Mouse (Mus musculus) heart, embryonic 16.5 days (tissue): Measurements from ENCODE around the gene Aqp2. TPM values are rescaled to one million over a fixed set of nuclear protein-coding genes. Genes with fewer than 3 reads are reported as not detected.

Source experiments
- ATAC-seq: fragments of 200-750 bp; cut with Nextera tagmentation; replicated peaks from 2 replicates; pipeline ENCODE4 v1.8.0; 2017; ENCODE audit warnings: moderate number of reproducible peaks; ENCODE audit not compliant: insufficient read depth, low FRiP score; ENCODE audit errors: extremely low read depth
- H3K27ac ChIP-seq: fragments of 300-500 bp; sonication (generic); 2 replicates; pipeline ENCODE4 v1.5.1; 2014; ENCODE audit warnings: mild to moderate bottlenecking, low read length, control low read depth, moderate library complexity
- H3K27me3 ChIP-seq: fragments of 300-500 bp; sonication (generic); 2 replicates; pipeline ENCODE4 v1.6.1; 2014; ENCODE audit warnings: low read length, mixed read lengths; ENCODE audit not compliant: control insufficient read depth, insufficient read depth
- H3K36me3 ChIP-seq: fragments of 300-500 bp; sonication (generic); 2 replicates; pipeline ENCODE4 v1.6.1; 2014; ENCODE audit not compliant: control insufficient read depth, insufficient read depth
- H3K4me1 ChIP-seq: fragments of 300-500 bp; sonication (generic); 2 replicates; pipeline ENCODE4 v1.6.1; 2014; ENCODE audit warnings: low read length, mixed read lengths; ENCODE audit not compliant: control insufficient read depth, insufficient read depth
- H3K4me2 ChIP-seq: fragments of 300-500 bp; sonication (generic); 2 replicates; pipeline ENCODE4 v1.6.1; 2014; ENCODE audit warnings: low read depth, mild to moderate bottlenecking, control low read depth, low read length
- H3K4me3 ChIP-seq: fragments of 300-500 bp; sonication (generic); 2 replicates; pipeline ENCODE4 v1.5.1; 2014; ENCODE audit warnings: mild to moderate bottlenecking, control low read depth, low read length
- H3K9ac ChIP-seq: fragments of 300-500 bp; sonication (generic); 2 replicates; pipeline ENCODE4 v1.6.1; 2014; ENCODE audit warnings: low read length, control low read depth
- H3K9me3 ChIP-seq: fragments of 300-500 bp; sonication (generic); replicated peaks from 2 replicates; pipeline ENCODE4 v1.6.1; 2016; ENCODE audit warnings: low read length; ENCODE audit not compliant: control insufficient read depth
- WGBS: fragments of 180-500 bp; shearing (Covaris S2); extraction: QIAGEN DNeasy Blood & Tissue Kit; methylation state at CpG from one replicate; pipeline ENCODE4 v1.1.7; 2014; 5-methylcytosine and 5-hydroxymethylcytosine counted together
- polyA plus RNA-seq: library from polyadenylated mRNA; unstranded; fragments of >200 nt; fragmentation: Nextera tagmentation; extraction: Ambion mirVana; gene quantifications from 2 replicates; pipeline ENCODE4 v1.2.1, GENCODE M21; 2015

Gene Aqp2
- polyA plus RNA-seq, 1 experiment from 2014 or later = 0.09 TPM

DNA sequence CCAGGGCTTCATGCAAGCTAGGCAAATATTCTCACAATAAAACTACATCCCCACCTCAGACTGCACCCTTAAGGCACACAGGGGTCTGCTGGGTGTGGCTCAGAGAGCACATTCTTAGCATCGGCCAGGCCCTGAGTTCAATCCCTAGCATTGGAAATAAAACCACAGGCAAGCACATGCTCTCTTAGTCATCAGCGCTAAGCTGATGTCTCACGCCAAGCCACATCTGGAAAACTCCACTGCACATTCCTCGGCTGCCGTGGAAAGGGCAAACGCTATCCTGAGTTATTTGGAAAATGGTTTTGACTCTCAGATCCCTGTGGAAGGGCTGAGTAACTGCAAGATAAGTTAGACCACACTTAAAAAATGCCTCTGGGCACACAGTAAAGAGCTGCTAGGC is 25.1 kb upstream of the Aqp2 start:
- no peaks in the 10 kb centered on the region for H3K9me3 ChIP-seq
- 37% methylated on average over 6 of the region's 6 CpGs for WGBS
- H3K27me3 ChIP-seq = 0 out of 2 replicates have a peak, but pooled peaks cover 2% of the 10 kb centered on the region
- H3K36me3 ChIP-seq = no peaks in the 10 kb centered on the region
- no peak for ATAC-seq
- H3K9ac ChIP-seq = no peak overlapping the region
- H3K4me2 ChIP-seq = no peak overlapping the region
- H3K27ac ChIP-seq = no peak overlapping the region
- no peaks in the 10 kb centered on the region for H3K4me1 ChIP-seq
- H3K4me3 ChIP-seq = no peak overlapping the region

DNA sequence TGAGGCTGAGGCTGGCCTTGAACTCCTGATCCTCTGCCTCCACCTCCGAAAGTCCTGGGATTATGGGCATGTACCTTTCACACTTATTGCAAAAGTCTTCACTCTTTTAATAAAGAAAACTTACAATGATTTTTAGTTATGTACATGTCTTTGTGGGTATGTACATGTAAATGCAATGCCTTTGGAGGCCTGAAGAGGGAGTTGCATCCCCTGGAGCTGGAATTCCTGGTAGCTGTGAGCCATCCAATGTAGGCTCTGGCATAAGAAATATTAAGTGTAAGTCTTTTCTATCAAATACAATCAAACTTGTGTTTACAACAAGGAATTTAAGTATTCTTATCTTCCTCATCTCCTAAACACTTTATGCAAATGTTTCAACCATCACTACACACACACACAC is 19.9 kb upstream of the Aqp2 start:
- Histone ChIP-seq H3K27ac (no peak overlapping the region), H3K27me3 (0 out of 2 replicates have a peak, but pooled peaks cover 9% of the 10 kb centered on the region), H3K36me3 (no peaks in the 10 kb centered on the region), H3K4me1 (no peaks in the 10 kb centered on the region), H3K4me2 (no peak overlapping the region), H3K9me3 (no peaks in the 10 kb centered on the region), H3K9ac (no peak overlapping the region), H3K4me3 (no peak overlapping the region)
- WGBS = 79% methylated on average over 1 of the region's 1 CpGs
- no peak for ATAC-seq

- no peak overlapping the region for H3K4me2 ChIP-seq
- no peak for ATAC-seq
- no peaks in the 10 kb centered on the region for H3K36me3 ChIP-seq
- H3K27me3 ChIP-seq = 0 out of 2 replicates have a peak, but pooled peaks cover 6% of the 10 kb centered on the region
- no peak overlapping the region for H3K4me3 ChIP-seq
- H3K9me3 ChIP-seq = no peaks in the 10 kb centered on the region
- H3K4me1 ChIP-seq = no peaks in the 10 kb centered on the region
- WGBS = 69% methylated on average over 10 of the region's 10 CpGs
- no peak overlapping the region for H3K27ac ChIP-seq
- H3K9ac ChIP-seq = no peak overlapping the region
These were observed 18.6 kb upstream of the Aqp2 start for GRCm38 (mm10) chr15:99560246-99560645.

DNA sequence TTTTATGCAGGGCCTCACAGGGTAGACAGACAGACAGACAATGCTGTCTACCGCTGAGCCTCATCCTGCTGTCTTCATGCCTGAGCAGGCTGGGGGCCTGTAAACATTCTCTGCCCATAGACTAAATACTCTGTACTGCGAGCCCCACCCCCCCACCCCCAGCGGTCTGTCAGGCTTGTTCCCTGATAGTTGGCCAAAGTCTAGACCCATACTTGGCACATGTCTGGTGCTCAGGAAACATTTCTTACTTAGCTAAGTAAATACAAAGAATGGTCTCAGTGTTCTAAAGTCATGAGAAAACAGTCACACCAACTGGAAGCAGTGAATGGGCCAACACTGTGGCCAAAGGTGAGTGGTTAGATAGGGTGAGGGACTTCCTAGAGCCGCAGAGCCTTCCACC is 11.5 kb upstream of the Aqp2 start:
- H3K27me3 ChIP-seq = 0 out of 2 replicates have a peak, but pooled peaks cover 3% of the 10 kb centered on the region
- H3K36me3 ChIP-seq = no peaks in the 10 kb centered on the region
- no peak overlapping the region for H3K27ac ChIP-seq
- no peak overlapping the region for H3K4me2 ChIP-seq
- ATAC-seq = no peak
- 70% methylated on average over 4 of the region's 4 CpGs for WGBS
- no peak overlapping the region for H3K9ac ChIP-seq
- no peaks in the 10 kb centered on the region for H3K9me3 ChIP-seq
- no peak overlapping the region for H3K4me3 ChIP-seq
- no peaks in the 10 kb centered on the region for H3K4me1 ChIP-seq

- no peaks in the 10 kb centered on the region for H3K4me1 ChIP-seq
- no peak overlapping the region for H3K4me2 ChIP-seq
- no peaks in the 10 kb centered on the region for H3K9me3 ChIP-seq
- 72% methylated on average over 6 of the region's 6 CpGs for WGBS
- ATAC-seq = no peak
- 0 out of 2 replicates have a peak, but pooled peaks cover 3% of the 10 kb centered on the region for H3K27me3 ChIP-seq
- no peaks in the 10 kb centered on the region for H3K36me3 ChIP-seq
- no peak overlapping the region for H3K9ac ChIP-seq
- H3K27ac ChIP-seq = no peak overlapping the region
- H3K4me3 ChIP-seq = no peak overlapping the region
These were observed 10.2 kb upstream of the Aqp2 start for GRCm38 (mm10) chr15:99568682-99569081.

DNA sequence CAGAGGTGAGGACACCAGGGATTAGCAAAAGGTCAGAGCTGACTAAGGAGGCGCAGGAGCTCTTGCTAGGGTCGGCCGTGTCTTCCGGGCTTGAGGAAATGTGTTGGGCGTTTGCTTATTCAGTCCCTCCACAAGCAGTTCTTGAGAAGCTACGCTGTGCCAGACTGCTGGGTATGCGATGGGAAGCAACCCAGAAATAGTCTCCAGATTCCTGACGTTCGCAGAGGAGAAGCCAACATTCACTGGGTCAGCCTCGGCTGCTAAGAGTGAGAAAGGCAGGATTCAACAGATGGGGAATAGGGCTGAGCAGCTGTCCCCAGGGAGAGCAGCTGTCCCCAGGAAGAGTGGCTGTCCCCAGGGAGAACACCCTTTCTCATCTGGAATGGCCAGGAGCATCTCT is 9.7 kb upstream of the Aqp2 start:
- Histone ChIP-seq H3K27ac (no peak overlapping the region), H3K4me2 (no peak overlapping the region), H3K27me3 (0 out of 2 replicates have a peak, but pooled peaks cover 3% of the 10 kb centered on the region), H3K9ac (no peak overlapping the region), H3K4me1 (no peaks in the 10 kb centered on the region), H3K4me3 (no peak overlapping the region), H3K9me3 (no peaks in the 10 kb centered on the region), H3K36me3 (no peaks in the 10 kb centered on the region)
- 62% methylated on average over 10 of the region's 10 CpGs for WGBS
- ATAC-seq = no peak

- no peaks in the 10 kb centered on the region for H3K9me3 ChIP-seq
- H3K9ac ChIP-seq = peak overlapping the region; percentile 27
- peak overlapping the region; percentile 61 for H3K4me2 ChIP-seq
- no peak overlapping the region for H3K27ac ChIP-seq
- H3K4me1 ChIP-seq = peaks cover 13% of the 10 kb centered on the region
- ATAC-seq = 0 out of 2 replicates have a peak, but pooled peaks have one; percentile 53
- no peaks in the 10 kb centered on the region for H3K36me3 ChIP-seq
- H3K4me3 ChIP-seq = peak overlapping the region; percentile 36
- WGBS = 3% methylated on average over 53 of the region's 54 CpGs
- H3K27me3 ChIP-seq = peaks cover 92% of the 10 kb centered on the region
These were observed 4.8 kb downstream of the Aqp2 start for GRCm38 (mm10) chr15:99583463-99584344.

GRCm38 (mm10) chr15:99584407-99585202 is 5.8 kb downstream of the Aqp2 start:
- H3K27ac ChIP-seq = no peak overlapping the region
- H3K4me1 ChIP-seq = peaks cover 13% of the 10 kb centered on the region
- H3K36me3 ChIP-seq = no peaks in the 10 kb centered on the region
- ATAC-seq = no peak
- H3K27me3 ChIP-seq = peaks cover 93% of the 10 kb centered on the region
- H3K9me3 ChIP-seq = no peaks in the 10 kb centered on the region
- peak overlapping the region; percentile 61 for H3K4me2 ChIP-seq
- peak overlapping the region; percentile 34 for H3K9ac ChIP-seq
- 5% methylated on average over 24 of the region's 24 CpGs for WGBS
- H3K4me3 ChIP-seq = peak overlapping the region; percentile 36

- Histone ChIP-seq H3K27me3 (peaks cover 93% of the 10 kb centered on the region), H3K4me1 (peaks cover 16% of the 10 kb centered on the region), H3K9ac (no peak overlapping the region), H3K4me3 (no peak overlapping the region), H3K27ac (no peak overlapping the region), H3K9me3 (no peaks in the 10 kb centered on the region), H3K4me2 (no peak overlapping the region), H3K36me3 (no peaks in the 10 kb centered on the region)
- 57% methylated on average over 6 of the region's 6 CpGs for WGBS
- ATAC-seq = no peak
These were observed 6.9 kb downstream of the Aqp2 start for GRCm38 (mm10) chr15:99585741-99586140.
